Mouse (Mus musculus): Measurements from ENCODE around the gene Cptp. TPM values are rescaled to one million over a fixed set of nuclear protein-coding genes. Genes with fewer than 3 reads are reported as not detected.

Gene Cptp
- polyA plus RNA-seq, 1 experiment = 33.3 TPM

DNA sequence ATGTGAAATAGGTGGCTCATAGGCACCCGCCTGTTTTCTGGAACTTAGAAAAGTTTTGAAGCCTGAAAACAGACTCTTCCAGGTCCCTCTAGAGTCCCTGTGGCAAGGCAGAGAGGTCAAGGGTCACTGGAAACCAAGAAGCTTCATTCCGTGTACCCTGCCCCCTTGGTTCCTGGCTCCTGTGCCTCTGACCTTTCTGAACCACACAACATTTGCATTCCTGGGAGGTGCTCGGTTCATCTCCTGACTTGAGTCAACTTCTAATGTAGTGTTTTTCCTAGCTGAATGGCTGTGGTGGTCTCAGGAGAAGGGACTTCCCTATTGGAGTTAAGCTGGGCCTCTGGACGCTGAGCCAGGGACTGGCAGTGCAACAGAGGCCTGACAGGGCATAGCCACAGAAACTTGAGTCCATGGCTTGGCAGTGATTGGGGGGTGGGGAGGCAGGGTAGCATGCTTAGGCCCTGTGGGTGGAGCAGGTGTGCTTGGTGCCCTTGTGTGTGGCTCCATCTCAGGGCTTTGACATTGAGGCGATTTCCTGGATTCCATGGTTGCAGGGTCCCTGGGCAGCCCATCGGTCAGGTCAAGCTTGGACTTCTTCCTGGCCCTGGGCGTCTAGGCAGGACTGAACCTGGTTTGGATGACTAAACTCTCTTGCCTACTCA is 20.7 kb downstream of the Cptp start:
- no peak for TF ChIP-seq POLR2A (IDR thresholded peaks at IDR 0.05; ENCODE audit: borderline replicate concordance, extremely low read depth, low read depth, low read length)
- TF ChIP-seq CTCF (IDR thresholded peaks at IDR 0.05; ENCODE audit: insufficient read depth, low read length) = no peak
- DNase-seq = no peak
- Histone ChIP-seq H3K4me3 (replicated peaks; ENCODE audit: extremely low read depth, low read depth, low read length) (peak overlapping the region; percentile 3), H3K4me1 (ENCODE audit: control insufficient read depth, insufficient read depth, low read length) (peaks cover 19% of the 10 kb centered on the region)
- WGBS = 56% methylated on average over 7 of the region's 7 CpGs

DNA sequence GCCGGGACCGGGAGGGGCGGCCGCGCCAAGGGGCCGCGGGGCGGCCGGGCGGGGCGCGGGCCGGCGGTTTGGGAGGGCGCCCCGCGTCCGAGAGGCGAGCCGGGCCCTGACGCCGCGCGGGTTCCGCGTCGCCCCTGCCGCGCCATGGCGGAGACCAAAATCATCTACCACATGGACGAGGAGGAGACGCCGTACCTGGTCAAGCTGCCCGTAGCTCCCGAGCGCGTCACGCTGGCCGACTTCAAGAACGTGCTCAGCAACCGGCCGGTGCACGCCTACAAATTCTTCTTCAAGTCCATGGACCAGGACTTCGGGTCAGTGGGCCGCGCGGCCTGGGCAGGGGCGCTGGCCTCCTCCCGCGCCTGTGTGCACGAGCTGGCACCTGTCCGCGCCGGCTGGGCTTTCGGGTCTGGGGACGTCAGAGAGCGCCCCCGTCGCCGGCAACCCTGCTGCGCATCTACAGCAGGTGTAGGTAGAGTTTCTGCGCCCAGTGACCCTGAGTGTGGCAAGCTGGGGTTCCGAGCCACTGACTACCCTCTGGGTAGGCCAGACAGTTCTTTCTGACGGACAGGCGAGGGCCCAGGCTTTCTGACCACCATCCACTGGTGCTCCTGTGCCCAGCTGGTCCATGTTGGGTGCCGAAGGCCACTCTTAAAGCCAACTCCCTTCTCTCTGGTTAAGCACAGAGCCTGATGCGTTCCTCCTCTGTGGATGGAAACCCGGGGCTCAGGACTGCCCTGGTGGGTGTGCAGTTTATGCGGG is 21.5 kb downstream of the Cptp start:
- peak; percentile 56 for DNase-seq
- H3K4me1 ChIP-seq (ENCODE audit: control insufficient read depth, insufficient read depth, low read length) = peaks cover 19% of the 10 kb centered on the region
- no peak for TF ChIP-seq CTCF (IDR thresholded peaks at IDR 0.05; ENCODE audit: insufficient read depth, low read length)
- 1% methylated on average over 68 of the region's 69 CpGs for WGBS
- peak overlapping the region; percentile 83 for H3K4me3 ChIP-seq (replicated peaks; ENCODE audit: extremely low read depth, low read depth, low read length)

DNA sequence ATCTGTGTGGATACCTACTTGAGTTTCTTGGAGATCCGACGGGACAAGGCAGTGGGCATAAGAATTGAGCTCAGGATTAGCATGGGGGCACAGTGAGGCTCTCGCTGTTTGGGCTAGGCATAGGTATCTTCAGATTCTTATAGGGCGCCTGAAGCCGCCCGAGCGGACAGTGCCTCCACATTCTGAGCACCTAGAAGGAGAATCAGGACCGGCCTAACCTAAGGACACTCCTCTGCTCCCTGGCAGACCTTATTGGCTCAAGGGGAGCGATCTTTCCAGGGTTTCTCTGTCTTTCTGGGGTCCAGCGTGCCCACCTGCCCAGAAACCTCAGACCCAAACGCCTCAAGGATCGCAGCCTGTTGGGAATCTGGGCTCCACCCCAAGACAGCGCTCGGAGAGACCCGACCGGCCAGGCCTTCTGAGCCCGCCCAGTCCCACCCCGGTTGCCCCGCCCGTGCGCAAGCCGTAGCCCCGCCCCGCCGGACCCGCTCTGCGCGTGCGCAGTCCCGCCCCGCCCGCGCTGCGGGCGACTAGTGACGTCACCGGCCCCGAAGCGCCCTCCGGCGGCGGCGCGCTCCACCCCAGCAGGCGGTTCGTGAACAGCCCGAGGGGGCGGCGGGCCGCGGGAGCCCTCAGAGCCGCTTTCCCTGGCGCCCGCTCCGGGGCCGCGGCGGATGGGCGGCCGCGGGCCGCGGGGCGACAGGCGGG is 22.2 kb downstream of the Cptp start, which contains the start of gene Dvl1:
Gene Dvl1, plus strand, starts transcription at position 532 of the 708 bp plus-strand sequence.
- WGBS = 3% methylated on average over 62 of the region's 65 CpGs
- H3K4me1 ChIP-seq (ENCODE audit: control insufficient read depth, insufficient read depth, low read length) = peaks cover 19% of the 10 kb centered on the region
- peak within 1 kb of the TSS; percentile 83 for H3K4me3 ChIP-seq (replicated peaks; ENCODE audit: extremely low read depth, low read depth, low read length)
- DNase-seq = peak; percentile 94
- TF ChIP-seq CTCF (IDR thresholded peaks at IDR 0.05; ENCODE audit: insufficient read depth, low read length) = no peak
- TF ChIP-seq POLR2A (IDR thresholded peaks at IDR 0.05; ENCODE audit: borderline replicate concordance, extremely low read depth, low read depth, low read length) = peak; percentile 87

DNA sequence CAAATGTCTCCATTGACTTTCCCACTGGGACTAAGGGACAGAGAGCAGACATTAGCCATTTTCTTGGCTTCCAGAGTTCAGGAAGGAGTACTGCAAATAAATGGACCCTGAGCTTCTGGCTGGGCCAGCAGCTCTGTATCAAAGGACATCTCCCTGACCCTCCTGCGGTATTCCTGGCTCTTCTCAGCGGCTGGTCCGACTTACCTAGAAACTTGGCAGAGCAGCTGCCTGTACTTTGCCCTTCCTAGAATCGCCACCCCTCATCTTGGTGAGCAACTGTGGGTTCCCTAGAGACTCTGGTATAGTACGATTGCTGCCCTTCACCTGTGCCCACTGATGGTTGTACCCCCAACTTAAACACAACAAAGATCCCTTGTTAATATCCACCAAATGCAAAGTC is 26.0 kb downstream of the Cptp start:
- WGBS = 89% methylated on average over 5 of the region's 5 CpGs
- Histone ChIP-seq H3K4me1 (ENCODE audit: control insufficient read depth, insufficient read depth, low read length) (peaks cover 21% of the 10 kb centered on the region), H3K4me3 (replicated peaks; ENCODE audit: extremely low read depth, low read depth, low read length) (no peak overlapping the region)
- TF ChIP-seq CTCF (IDR thresholded peaks at IDR 0.05; ENCODE audit: insufficient read depth, low read length) = no peak
- TF ChIP-seq POLR2A (IDR thresholded peaks at IDR 0.05; ENCODE audit: borderline replicate concordance, extremely low read depth, low read depth, low read length) = no peak
- DNase-seq = no peak

DNA sequence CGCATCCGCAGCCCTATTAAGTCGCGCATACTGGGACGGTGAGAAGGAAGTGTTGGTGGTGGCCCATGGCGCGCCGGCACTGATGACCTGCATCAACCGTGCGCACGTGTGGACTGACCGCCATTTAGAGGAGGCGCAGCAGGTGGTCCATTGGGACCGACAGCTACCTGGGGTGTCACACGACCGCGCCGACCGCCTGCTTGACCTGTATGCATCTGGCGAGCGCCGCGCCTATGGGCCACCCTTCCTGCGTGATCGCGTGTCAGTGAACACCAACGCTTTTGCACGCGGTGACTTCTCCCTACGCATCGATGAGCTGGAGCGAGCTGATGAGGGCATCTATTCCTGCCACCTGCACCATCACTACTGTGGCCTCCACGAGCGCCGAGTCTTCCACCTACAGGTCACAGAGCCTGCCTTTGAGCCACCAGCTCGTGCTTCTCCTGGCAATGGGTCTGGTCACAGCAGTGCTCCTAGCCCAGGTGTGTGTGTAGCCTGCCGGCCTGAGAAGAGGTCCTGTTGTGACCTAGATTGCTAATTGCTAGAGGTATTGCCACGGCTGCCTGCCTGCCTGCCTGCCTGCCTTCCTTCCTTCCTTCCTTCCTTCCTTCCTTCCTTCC is 27.5 kb downstream of the Cptp start:
- DNase-seq = no peak
- Histone ChIP-seq H3K4me3 (replicated peaks; ENCODE audit: extremely low read depth, low read depth, low read length) (peak overlapping the region; percentile 38), H3K4me1 (ENCODE audit: control insufficient read depth, insufficient read depth, low read length) (peaks cover 22% of the 10 kb centered on the region)
- 60% methylated on average over 38 of the region's 38 CpGs for WGBS
- TF ChIP-seq CTCF (IDR thresholded peaks at IDR 0.05; ENCODE audit: insufficient read depth, low read length) = no peak
- no peak for TF ChIP-seq POLR2A (IDR thresholded peaks at IDR 0.05; ENCODE audit: borderline replicate concordance, extremely low read depth, low read depth, low read length)

DNA sequence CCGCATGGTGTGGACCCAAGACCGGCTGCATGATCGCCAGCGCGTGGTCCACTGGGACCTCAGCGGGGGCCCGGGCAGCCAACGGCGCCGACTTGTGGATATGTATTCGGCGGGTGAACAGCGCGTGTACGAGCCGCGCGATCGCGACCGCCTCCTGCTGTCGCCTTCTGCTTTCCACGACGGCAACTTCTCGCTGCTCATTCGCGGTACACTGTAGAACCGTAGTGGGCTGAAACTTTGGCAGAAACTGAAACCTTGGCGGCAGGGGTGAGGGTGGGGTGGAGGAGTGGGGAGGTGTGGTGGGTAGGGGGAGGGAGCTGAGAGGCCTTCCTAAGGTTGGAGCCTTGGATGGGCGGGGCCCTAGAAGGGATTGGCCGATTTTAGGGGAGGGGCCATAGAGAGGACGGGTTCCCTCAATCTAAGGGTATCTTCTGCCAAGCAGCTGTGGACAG is 28.2 kb downstream of the Cptp start:
- DNase-seq = peak; percentile 65
- WGBS = 2% methylated on average over 32 of the region's 32 CpGs
- H3K4me3 ChIP-seq (replicated peaks; ENCODE audit: extremely low read depth, low read depth, low read length) = peak overlapping the region; percentile 93
- TF ChIP-seq POLR2A (IDR thresholded peaks at IDR 0.05; ENCODE audit: borderline replicate concordance, extremely low read depth, low read depth, low read length) (peak; percentile 38; the same call in 1 of the 2 replicates), CTCF (IDR thresholded peaks at IDR 0.05; ENCODE audit: insufficient read depth, low read length) (0 out of 2 replicates have a peak, but pooled peaks have one; percentile 5)
- H3K4me1 ChIP-seq (ENCODE audit: control insufficient read depth, insufficient read depth, low read length) = peaks cover 20% of the 10 kb centered on the region; the same call in 1 of the 2 replicates

DNA sequence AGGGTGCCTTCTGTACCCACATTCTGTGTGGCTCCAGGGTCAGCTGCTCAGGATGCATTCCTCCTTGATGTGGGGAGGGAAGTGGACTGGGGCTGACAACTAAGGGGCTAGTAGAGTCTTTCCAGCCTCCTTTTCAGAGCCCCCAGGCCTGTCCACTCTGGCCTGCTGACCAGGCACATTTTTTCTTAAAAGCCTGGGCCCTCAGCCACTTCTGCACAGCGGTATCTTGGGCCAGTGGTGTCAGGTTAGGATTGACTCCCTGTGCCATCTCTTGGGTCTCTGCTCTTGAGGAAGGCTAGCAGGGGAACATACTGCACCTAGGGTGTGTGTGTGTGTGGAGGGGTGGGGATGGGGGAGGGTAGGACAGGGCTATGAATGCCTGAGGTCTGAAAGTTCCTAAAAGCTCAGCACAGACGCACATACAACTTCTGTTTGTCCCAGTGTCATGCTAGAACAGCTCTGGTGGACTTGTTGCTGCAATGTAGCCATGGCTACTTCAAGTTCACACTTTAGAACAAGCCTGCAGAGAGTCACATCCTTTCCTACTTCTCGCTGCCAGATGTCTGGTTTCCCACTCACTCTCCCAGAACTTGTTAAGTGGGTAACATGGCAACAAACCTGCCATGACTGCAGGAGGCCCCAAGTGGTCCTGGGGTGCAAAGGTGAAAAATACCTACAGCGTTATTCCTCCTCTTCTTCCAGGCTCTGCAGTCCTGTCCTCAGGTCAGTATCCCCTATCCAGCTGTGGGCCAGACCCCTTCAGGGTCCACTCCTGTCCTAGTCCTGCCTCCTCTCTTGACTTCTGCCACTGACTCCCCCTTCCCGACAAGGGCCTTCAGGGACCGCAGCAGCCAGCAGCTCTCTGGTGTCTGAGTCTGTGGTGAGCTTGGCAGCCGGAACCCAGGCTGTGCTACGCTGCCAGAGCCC is 28.9 kb downstream of the Cptp start:
- no peak for DNase-seq
- Histone ChIP-seq H3K4me3 (replicated peaks; ENCODE audit: extremely low read depth, low read depth, low read length) (peak overlapping the region; percentile 93), H3K4me1 (ENCODE audit: control insufficient read depth, insufficient read depth, low read length) (peaks cover 20% of the 10 kb centered on the region; the same call in 1 of the 2 replicates)
- 17% methylated on average over 8 of the region's 8 CpGs for WGBS
- no peak for TF ChIP-seq CTCF (IDR thresholded peaks at IDR 0.05; ENCODE audit: insufficient read depth, low read length)
- no peak for TF ChIP-seq POLR2A (IDR thresholded peaks at IDR 0.05; ENCODE audit: borderline replicate concordance, extremely low read depth, low read depth, low read length)

DNA sequence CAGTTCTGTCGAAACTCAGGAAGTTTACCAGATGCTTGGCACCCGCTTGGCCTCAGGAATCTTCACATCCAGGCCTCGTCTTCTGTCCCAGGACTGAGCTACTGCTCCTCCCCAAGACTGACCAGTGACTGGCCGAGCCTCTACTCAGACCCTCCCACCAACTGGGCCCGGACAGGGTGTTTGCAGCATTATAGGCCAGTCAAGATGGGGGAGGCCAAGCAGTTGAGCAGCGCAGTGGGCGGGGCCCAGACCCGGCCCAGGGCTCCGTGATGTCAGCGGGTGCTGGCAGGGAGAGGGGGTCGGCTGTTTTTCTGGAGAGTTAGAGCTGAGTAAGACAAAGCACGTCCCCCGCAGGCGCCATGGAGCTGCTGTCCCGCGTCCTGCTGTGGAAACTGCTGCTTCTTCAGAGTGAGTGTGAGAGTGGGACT is 29.7 kb downstream of the Cptp start, which contains the start of gene Mxra8:
Gene Mxra8, plus strand, starts transcription at position 198 of the 428 bp plus-strand sequence.
- peaks cover 20% of the 10 kb centered on the region; the same call in 1 of the 2 replicates for H3K4me1 ChIP-seq (ENCODE audit: control insufficient read depth, insufficient read depth, low read length)
- H3K4me3 ChIP-seq (replicated peaks; ENCODE audit: extremely low read depth, low read depth, low read length) = peak within 1 kb of the TSS; percentile 93
- peak; percentile 79 for DNase-seq
- WGBS = 12% methylated on average over 16 of the region's 16 CpGs
- TF ChIP-seq CTCF (IDR thresholded peaks at IDR 0.05; ENCODE audit: insufficient read depth, low read length) (no peak), POLR2A (IDR thresholded peaks at IDR 0.05; ENCODE audit: borderline replicate concordance, extremely low read depth, low read depth, low read length) (peak; percentile 67; the same call in 1 of the 2 replicates)

Measured in lung, adult 2 months (tissue).